ENCODE assay signal across 8 mouse cellular contexts in the genomic region with DNA sequence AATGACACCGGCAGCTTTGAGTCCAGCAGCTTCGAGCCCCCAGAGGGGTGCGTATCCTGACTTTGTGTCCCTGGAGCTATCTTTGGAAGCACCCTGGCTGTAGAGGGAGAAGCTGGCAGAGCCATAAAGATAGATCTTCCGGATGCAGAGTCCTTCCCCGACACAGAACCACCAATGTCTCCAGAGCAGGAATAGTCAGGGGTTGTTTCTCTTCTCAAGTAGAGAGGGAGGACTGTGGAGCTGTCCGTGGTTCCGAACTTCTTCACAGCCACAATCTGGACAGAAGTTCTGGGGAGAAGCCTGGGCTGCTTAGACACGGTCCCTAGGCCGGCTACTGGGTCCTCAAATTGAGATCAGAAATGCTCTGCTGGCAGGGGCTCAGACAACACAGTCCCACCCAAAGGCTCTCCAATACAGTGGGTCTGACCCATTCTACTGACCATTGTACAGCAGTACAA. TPM values are rescaled to one million over a fixed set of nuclear protein-coding genes. Genes with fewer than 3 reads are reported as not detected.
DNase-seq lines count a peak whose midpoint lies in the region; ATAC-seq lines count a peak whose summit lies in the region.

No protein-coding gene starts in this region.

- peak overlapping the region; percentile 47 for H3K4me3 ChIP-seq in hindbrain, embryonic 10.5 days
- H3K4me3 ChIP-seq in hindbrain, embryonic 16.5 days (ENCODE audit: low read length) = no peak overlapping the region
- H3K4me3 ChIP-seq in hindbrain, embryonic 11.5 days (ENCODE audit: low read depth, low read length) = no peak overlapping the region
- no peak overlapping the region for H3K4me3 ChIP-seq in midbrain, embryonic 15.5 days

- H3K27me3 ChIP-seq in hindbrain, embryonic 10.5 days (ENCODE audit: insufficient read depth, poor library complexity, severe bottlenecking) = peaks cover 63% of the 10 kb centered on the region
- H3K27me3 ChIP-seq in hindbrain, embryonic 16.5 days (replicated peaks; ENCODE audit: control insufficient read depth, insufficient read depth, low read length) = peaks cover 51% of the 10 kb centered on the region
- H3K27me3 ChIP-seq in hindbrain, embryonic 11.5 days (ENCODE audit: control insufficient read depth, insufficient read depth, low read length) = peaks cover 46% of the 10 kb centered on the region
- peaks cover 59% of the 10 kb centered on the region for H3K27me3 ChIP-seq in midbrain, embryonic 15.5 days (replicated peaks)

- no peaks in the 10 kb centered on the region for H3K9me3 ChIP-seq in hindbrain, embryonic 10.5 days
- no peaks in the 10 kb centered on the region for H3K9me3 ChIP-seq in hindbrain, embryonic 16.5 days (ENCODE audit: control insufficient read depth, low read length)
- no peaks in the 10 kb centered on the region for H3K9me3 ChIP-seq in hindbrain, embryonic 11.5 days (ENCODE audit: control insufficient read depth, low read length)
- no peaks in the 10 kb centered on the region for H3K9me3 ChIP-seq in midbrain, embryonic 15.5 days

- H3K27ac ChIP-seq in hindbrain, embryonic 10.5 days = no peak overlapping the region
- H3K27ac ChIP-seq in hindbrain, embryonic 16.5 days (ENCODE audit: low read depth, low read length) = no peak overlapping the region
- H3K27ac ChIP-seq in hindbrain, embryonic 11.5 days (ENCODE audit: low read depth, low read length) = no peak overlapping the region
- no peak overlapping the region for H3K27ac ChIP-seq in midbrain, embryonic 15.5 days

- H3K4me1 ChIP-seq in hindbrain, embryonic 10.5 days (replicated peaks) = peaks cover 30% of the 10 kb centered on the region
- H3K4me1 ChIP-seq in hindbrain, embryonic 16.5 days (ENCODE audit: control insufficient read depth, insufficient read depth, low read depth, low read length) = peaks cover 16% of the 10 kb centered on the region
- peaks cover 10% of the 10 kb centered on the region for H3K4me1 ChIP-seq in hindbrain, embryonic 11.5 days (replicated peaks; ENCODE audit: control insufficient read depth, insufficient read depth, low read length)
- peaks cover 21% of the 10 kb centered on the region for H3K4me1 ChIP-seq in midbrain, embryonic 15.5 days

- H3K9ac ChIP-seq in hindbrain, embryonic 16.5 days (ENCODE audit: low read depth, low read length) = no peak overlapping the region
- no peak overlapping the region for H3K9ac ChIP-seq in hindbrain, embryonic 11.5 days (ENCODE audit: low read depth, low read length)
- H3K9ac ChIP-seq in midbrain, embryonic 15.5 days = no peak overlapping the region

- 14% methylated on average over 9 of the region's 9 CpGs for WGBS in hindbrain, embryonic 10.5 days
- 17% methylated on average over 9 of the region's 9 CpGs for WGBS in hindbrain, embryonic 16.5 days
- 17% methylated on average over 9 of the region's 9 CpGs for WGBS in hindbrain, embryonic 11.5 days
- 16% methylated on average over 9 of the region's 9 CpGs for WGBS in midbrain, embryonic 15.5 days

- H3K36me3 ChIP-seq in hindbrain, embryonic 10.5 days = peaks cover 21% of the 10 kb centered on the region
- peaks cover 4% of the 10 kb centered on the region for H3K36me3 ChIP-seq in hindbrain, embryonic 16.5 days (ENCODE audit: control insufficient read depth, insufficient read depth, low read length)
- no peaks in the 10 kb centered on the region for H3K36me3 ChIP-seq in hindbrain, embryonic 11.5 days (ENCODE audit: control insufficient read depth, insufficient read depth, low read length)
- peaks cover 2% of the 10 kb centered on the region; the same call in 1 of the 2 replicates for H3K36me3 ChIP-seq in midbrain, embryonic 15.5 days (replicated peaks)

- no peak for ATAC-seq in hindbrain, embryonic 16.5 days
- no peak for ATAC-seq in hindbrain, embryonic 11.5 days (ENCODE audit: low FRiP score)
- ATAC-seq in midbrain, embryonic 15.5 days (replicated peaks) = no peak

- DNase-seq in hindbrain, embryonic 10.5 days (ENCODE audit: low spot score) = peak; percentile 25
- DNase-seq in adipocyte (ENCODE audit: low spot score) = peak; percentile 35
- DNase-seq in hindbrain, embryonic 11.5 days (ENCODE audit: low spot score) = peak; percentile 38
- no peak for DNase-seq in urinary bladder, postnatal 36 days (ENCODE audit: low spot score in 2 of 2)
- DNase-seq in right cerebral cortex, postnatal 36 days (ENCODE audit: low spot score in 2 of 2) = no peak
- DNase-seq in thymus, postnatal 14 days = no peak

- no peak overlapping the region for H3K4me2 ChIP-seq in hindbrain, embryonic 16.5 days (ENCODE audit: low read length)
- no peak overlapping the region for H3K4me2 ChIP-seq in hindbrain, embryonic 11.5 days (replicated peaks; ENCODE audit: low read depth, low read length)
- peak overlapping the region; percentile 60; the same call in 1 of the 2 replicates for H3K4me2 ChIP-seq in midbrain, embryonic 15.5 days

RNA-seq across cellular contexts. Expression of a gene that starts 0.4 kb away (rescaled TPM):
- polyA plus RNA-seq in hindbrain, embryonic 10.5 days (2016; fragmentation: Nextera tagmentation; extraction: Ambion mirVana) = not detected in 2 replicates
- not detected in 2 replicates for polyA plus RNA-seq in hindbrain, embryonic 16.5 days (2015; fragmentation: Nextera tagmentation; extraction: Ambion mirVana)
- polyA plus RNA-seq in hindbrain, embryonic 11.5 days (2014; fragmentation: Nextera tagmentation; extraction: Ambion mirVana) = not detected in 2 replicates
- not detected in 2 replicates for polyA plus RNA-seq in midbrain, embryonic 15.5 days (2015; fragmentation: Nextera tagmentation; extraction: Ambion mirVana)

RNA-seq across cellular contexts. Expression of a gene that starts 15.1 kb away (rescaled TPM):
- polyA plus RNA-seq in hindbrain, embryonic 10.5 days (2016; fragmentation: Nextera tagmentation; extraction: Ambion mirVana) = 59.2 and 60.7 TPM in 2 replicates
- 56.1 and 61.1 TPM in 2 replicates for polyA plus RNA-seq in hindbrain, embryonic 16.5 days (2015; fragmentation: Nextera tagmentation; extraction: Ambion mirVana)
- polyA plus RNA-seq in hindbrain, embryonic 11.5 days (2014; fragmentation: Nextera tagmentation; extraction: Ambion mirVana) = 49.9 and 57.1 TPM in 2 replicates
- 51.5 and 57.8 TPM in 2 replicates for polyA plus RNA-seq in midbrain, embryonic 15.5 days (2015; fragmentation: Nextera tagmentation; extraction: Ambion mirVana)

RNA-seq across cellular contexts. Expression of a gene that starts 22.5 kb away (rescaled TPM):
- not detected in 2 replicates for polyA plus RNA-seq in hindbrain, embryonic 10.5 days (2016; fragmentation: Nextera tagmentation; extraction: Ambion mirVana)
- polyA plus RNA-seq in hindbrain, embryonic 16.5 days (2015; fragmentation: Nextera tagmentation; extraction: Ambion mirVana) = 1.00 TPM in 1 of 2 replicates, not detected in the other
- 0.10 TPM in 1 of 2 replicates, not detected in the other for polyA plus RNA-seq in hindbrain, embryonic 11.5 days (2014; fragmentation: Nextera tagmentation; extraction: Ambion mirVana)
- polyA plus RNA-seq in midbrain, embryonic 15.5 days (2015; fragmentation: Nextera tagmentation; extraction: Ambion mirVana) = not detected in 2 replicates

RNA-seq across cellular contexts. Expression of a gene that starts 31.0 kb away (rescaled TPM):
- 2.1 and 9.3 TPM in 2 replicates for polyA plus RNA-seq in hindbrain, embryonic 10.5 days (2016; fragmentation: Nextera tagmentation; extraction: Ambion mirVana)
- 44.3 and 52.7 TPM in 2 replicates for polyA plus RNA-seq in hindbrain, embryonic 16.5 days (2015; fragmentation: Nextera tagmentation; extraction: Ambion mirVana)
- 8.4 and 9.2 TPM in 2 replicates for polyA plus RNA-seq in hindbrain, embryonic 11.5 days (2014; fragmentation: Nextera tagmentation; extraction: Ambion mirVana)
- 20.4 and 21.5 TPM in 2 replicates for polyA plus RNA-seq in midbrain, embryonic 15.5 days (2015; fragmentation: Nextera tagmentation; extraction: Ambion mirVana)

RNA-seq across cellular contexts. Expression of a gene that starts 32.9 kb away (rescaled TPM):
- not detected in 2 replicates for polyA plus RNA-seq in hindbrain, embryonic 10.5 days (2016; fragmentation: Nextera tagmentation; extraction: Ambion mirVana)
- not detected in 2 replicates for polyA plus RNA-seq in hindbrain, embryonic 16.5 days (2015; fragmentation: Nextera tagmentation; extraction: Ambion mirVana)
- polyA plus RNA-seq in hindbrain, embryonic 11.5 days (2014; fragmentation: Nextera tagmentation; extraction: Ambion mirVana) = not detected in 2 replicates
- polyA plus RNA-seq in midbrain, embryonic 15.5 days (2015; fragmentation: Nextera tagmentation; extraction: Ambion mirVana) = not detected in 2 replicates

Comparison
In these comparisons a context has a peak if more than half of its experiments do, and no peak if none do; other contexts are left out.
1. DNase-seq: peak in hindbrain, embryonic 10.5 days (single experiment), adipocyte (single experiment) and hindbrain, embryonic 11.5 days (single experiment); none in urinary bladder, postnatal 36 days (0 of 2), right cerebral cortex, postnatal 36 days (0 of 2) and thymus, postnatal 14 days (single experiment).